Mouse (Mus musculus) heart, adult 2 months (tissue): Measurements from ENCODE around the gene Pla2g7.

Source experiments
- CTCF ChIP-seq: fragments of 200-600 bp; IDR thresholded peaks from 2 replicates; pipeline ENCODE4 v1.8.1; 2022; ENCODE audit warnings: antibody characterized with exemption, mild to moderate bottlenecking, moderate library complexity
- POLR2A ChIP-seq: fragments of 200-500 bp; IDR thresholded peaks from 2 replicates; pipeline ENCODE4 v1.6.1; 2011; ENCODE audit warnings: mild to moderate bottlenecking, low read depth, low read length, control low read depth; ENCODE audit not compliant: insufficient read depth

DNA sequence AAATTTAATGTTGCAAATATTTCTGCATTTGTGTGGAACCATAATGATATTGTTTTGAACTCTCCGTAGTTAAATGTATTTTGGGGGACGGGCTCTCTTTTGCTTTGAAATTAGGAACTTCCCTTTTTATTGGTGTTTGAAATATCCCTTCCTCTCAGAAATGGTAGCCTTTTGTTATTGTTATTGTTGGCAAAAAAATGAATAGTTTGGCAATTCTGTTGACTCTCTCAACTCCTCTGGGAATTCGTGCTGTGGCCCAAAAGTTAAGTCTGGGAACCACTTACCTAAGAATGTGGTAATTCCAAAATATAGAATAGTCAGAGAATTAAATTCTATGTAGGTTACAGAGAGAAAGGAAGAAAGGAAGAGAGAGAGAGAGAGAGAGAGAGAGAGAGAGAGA is 47.7 kb upstream of the Pla2g7 start:
- no peak for TF ChIP-seq CTCF
- no peak for TF ChIP-seq POLR2A
